Mouse (Mus musculus) cortical plate, adult 2 months (tissue): ENCODE results near the gene Pdcd2l. TPM values are rescaled to one million over a fixed set of nuclear protein-coding genes. Genes with fewer than 3 reads are reported as not detected.
"Not testable (repeated sequence)": the region's sequence is repeated elsewhere in the genome, so short reads cannot be mapped to it uniquely, and the experiment has no call there.

Source experiments
- H3K27ac ChIP-seq: fragments of 200-500 bp; 2 replicates; pipeline ENCODE4 v1.5.1; 2012; ENCODE audit warnings: low read length, control low read depth, inconsistent platforms; ENCODE audit not compliant: insufficient read depth
- H3K4me1 ChIP-seq: fragments of 200-500 bp; 2 replicates; pipeline ENCODE4 v1.6.1; 2011; ENCODE audit warnings: low read length; ENCODE audit not compliant: control insufficient read depth, insufficient read depth
- H3K4me3 ChIP-seq: fragments of 200-500 bp; 2 replicates; pipeline ENCODE4 v1.5.1; 2011; ENCODE audit warnings: mild to moderate bottlenecking, low read length, control low read depth; ENCODE audit not compliant: insufficient read depth
- CTCF ChIP-seq: fragments of 200-500 bp; IDR thresholded peaks from 2 replicates; pipeline ENCODE4 v1.5.1; 2011; ENCODE audit warnings: mild to moderate bottlenecking, control low read depth, low read length; ENCODE audit not compliant: insufficient read depth; ENCODE audit errors: extremely low read depth
- POLR2A ChIP-seq: fragments of 200-500 bp; IDR thresholded peaks from 2 replicates; pipeline ENCODE4 v1.6.1; 2011; ENCODE audit warnings: mild to moderate bottlenecking, low read length, control low read depth; ENCODE audit not compliant: insufficient read depth; ENCODE audit errors: extremely low read depth
- polyA plus RNA-seq: library from polyadenylated mRNA; depleted of rRNA; stranded (reverse); fragments of >200 nt; gene quantifications from 2 replicates; pipeline ENCODE4 v1.2.3, GENCODE M21; 2012

Gene Pdcd2l
- polyA plus RNA-seq, 1 experiment, result 30.5 TPM

GRCm38 (mm10) chr7:34214644-34215043 lies 18.2 kb upstream of the Pdcd2l start:
- no peaks in the 10 kb centered on the region; the same call in 1 of the 2 replicates for H3K4me1 ChIP-seq
- no peak overlapping the region for H3K4me3 ChIP-seq
- no peak overlapping the region for H3K27ac ChIP-seq
- no peak for TF ChIP-seq CTCF
- no peak for TF ChIP-seq POLR2A

GRCm38 (mm10) chr7:34213281-34213680 lies 16.8 kb upstream of the Pdcd2l start:
- no peaks in the 10 kb centered on the region; the same call in 1 of the 2 replicates for H3K4me1 ChIP-seq
- H3K27ac ChIP-seq, result no peak overlapping the region
- H3K4me3 ChIP-seq, result no peak overlapping the region
- TF ChIP-seq POLR2A, result no peak
- no peak for TF ChIP-seq CTCF

DNA sequence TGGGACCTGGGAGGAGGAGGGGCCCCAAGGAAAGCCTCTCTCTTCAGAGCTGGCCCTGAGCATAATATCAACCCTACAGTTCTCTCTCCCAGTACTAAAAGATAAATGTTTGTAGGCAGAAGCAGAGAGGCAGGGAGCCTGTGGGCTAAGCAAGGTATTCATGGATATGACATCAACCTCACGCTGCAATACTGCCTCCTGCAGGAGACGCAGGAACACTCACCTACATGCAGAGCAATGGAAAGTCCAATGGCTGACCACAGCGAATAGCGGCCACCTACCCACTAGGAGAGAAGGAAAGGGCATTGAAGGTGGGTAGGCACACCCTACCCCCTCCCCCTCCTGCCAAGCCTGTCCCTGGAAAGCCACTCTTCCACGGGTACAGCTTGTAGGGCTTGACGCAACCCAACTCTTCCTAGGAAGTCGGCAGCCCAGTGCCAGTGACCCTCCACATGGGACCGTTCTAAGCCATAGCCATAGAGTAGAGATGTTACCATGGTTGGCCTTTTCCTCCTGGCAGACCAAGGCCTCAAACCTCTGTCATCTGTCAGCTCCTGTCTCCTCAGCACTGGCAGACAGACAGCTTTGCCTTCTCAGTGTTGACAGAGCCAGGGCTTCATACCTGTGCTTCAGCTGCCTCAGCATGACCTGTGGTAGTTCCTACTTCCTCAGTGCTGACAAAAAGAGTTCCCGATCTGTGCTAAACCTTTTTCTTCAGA lies 11.7 kb upstream of the Pdcd2l start:
- H3K27ac ChIP-seq, result no peak overlapping the region

GRCm38 (mm10) chr7:34206331-34206730 lies 9.9 kb upstream of the Pdcd2l start:
- TF ChIP-seq POLR2A, result no peak
- TF ChIP-seq CTCF, result no peak
- H3K4me3 ChIP-seq, result no peak overlapping the region

More for the DNA sequence above, 11.7 kb upstream of the Pdcd2l start:
- peak; percentile 22; the same call in 1 of the 2 replicates for TF ChIP-seq CTCF
- TF ChIP-seq POLR2A, result no peak
- Histone ChIP-seq H3K4me3 (no peak overlapping the region), H3K4me1 (no peaks in the 10 kb centered on the region)

GRCm38 (mm10) chr7:34202147-34202546 lies 5.7 kb upstream of the Pdcd2l start:
- H3K4me3 ChIP-seq, H3K27ac ChIP-seq, H3K4me1 ChIP-seq: not testable (repeated sequence)

More at GRCm38 (mm10) chr7:34206331-34206730, 9.9 kb upstream of the Pdcd2l start:
- Histone ChIP-seq H3K27ac (no peak overlapping the region), H3K4me1 (no peaks in the 10 kb centered on the region)

DNA sequence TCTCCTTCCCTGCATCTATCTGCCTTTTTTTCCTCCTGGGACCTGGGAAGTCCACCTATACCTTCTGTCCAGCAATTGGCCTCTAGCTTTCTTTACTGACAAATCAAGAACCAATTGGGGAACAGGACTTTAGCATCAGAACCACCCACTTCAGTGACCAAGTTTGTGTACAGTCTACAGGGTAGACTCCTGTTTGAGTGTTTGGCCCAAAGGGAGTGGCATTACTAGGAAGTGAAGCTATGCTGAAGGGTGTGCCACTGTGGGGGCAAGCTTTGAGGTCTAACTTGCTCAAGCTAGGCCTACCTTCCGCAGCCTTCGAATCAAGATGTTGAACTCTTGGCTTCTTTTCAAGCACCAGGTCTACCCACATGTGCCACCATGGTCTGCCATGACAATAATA lies 4.4 kb upstream of the Pdcd2l start:
- Histone ChIP-seq H3K4me3 (no peak overlapping the region), H3K4me1 (no peaks in the 10 kb centered on the region)
- TF ChIP-seq CTCF, result no peak
- no peak for TF ChIP-seq POLR2A

DNA sequence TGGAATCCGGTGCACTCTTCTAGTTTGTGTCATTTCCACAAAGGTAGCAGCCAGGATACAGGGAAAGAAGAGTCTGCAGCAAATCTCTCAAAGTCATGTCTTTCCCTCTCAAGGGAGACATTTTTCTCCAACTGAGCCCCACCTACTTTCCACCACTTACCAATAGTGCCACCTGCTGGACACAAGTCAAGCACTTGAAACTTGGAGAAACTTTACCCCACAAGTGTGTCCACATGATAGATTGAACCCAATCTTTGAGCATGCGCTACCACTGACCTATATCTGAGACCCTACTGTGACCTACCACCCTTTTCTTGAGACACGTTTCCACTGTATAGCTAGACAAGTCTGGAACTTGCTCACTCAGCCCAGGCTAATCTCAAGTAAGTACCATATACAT lies 1.9 kb upstream of the Pdcd2l start:
- Histone ChIP-seq H3K27ac (no peak overlapping the region), H3K4me3 (no peak overlapping the region), H3K4me1 (no peaks in the 10 kb centered on the region)
- TF ChIP-seq POLR2A (no peak), CTCF (peak; percentile 23; the same call in 1 of the 2 replicates)

More for the DNA sequence above, 4.4 kb upstream of the Pdcd2l start:
- no peak overlapping the region for H3K27ac ChIP-seq

DNA sequence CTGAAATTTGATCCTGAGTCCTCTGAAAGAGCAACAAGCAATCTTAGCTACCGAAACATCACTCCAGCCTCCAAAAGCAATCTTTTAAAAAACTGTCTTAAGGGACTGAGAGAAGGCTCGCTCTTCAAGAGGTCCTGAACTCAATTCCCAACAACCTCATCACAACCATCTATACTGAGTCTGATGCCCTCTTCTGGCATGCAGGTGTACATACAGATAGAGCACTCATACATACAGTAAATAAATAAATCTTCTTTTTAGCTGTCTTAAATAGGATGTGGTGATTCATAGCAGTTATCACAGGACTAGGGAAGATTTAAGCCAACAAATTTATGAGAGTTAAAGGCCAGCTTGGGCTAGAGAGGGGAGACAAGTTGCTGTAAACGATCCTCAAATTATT lies 829 bp downstream of the Pdcd2l start:
- TF ChIP-seq POLR2A (no peak), CTCF (no peak)
- no peaks in the 10 kb centered on the region for H3K4me1 ChIP-seq
- peak overlapping the region; percentile 83 for H3K4me3 ChIP-seq
- no peak overlapping the region for H3K27ac ChIP-seq

- no peaks in the 10 kb centered on the region for H3K4me1 ChIP-seq
- H3K4me3 ChIP-seq, result no peak overlapping the region
- H3K27ac ChIP-seq, result peak overlapping the region; percentile 51; the same call in 1 of the 2 replicates
- no peak for TF ChIP-seq POLR2A
- no peak for TF ChIP-seq CTCF
Measured at GRCm38 (mm10) chr7:34192825-34193224, 3.6 kb downstream of the Pdcd2l start.

- no peak overlapping the region for H3K4me3 ChIP-seq
- H3K4me1 ChIP-seq, result no peaks in the 10 kb centered on the region
- TF ChIP-seq POLR2A (no peak), CTCF (no peak)
- H3K27ac ChIP-seq, result no peak overlapping the region
Measured at GRCm38 (mm10) chr7:34189376-34189989, 7.0 kb downstream of the Pdcd2l start.
